Mouse (Mus musculus) thymus, postnatal 4 days (tissue): ENCODE data around the gene Cap2.
A peak's percentile ranks its signal among the peaks of the same experiment; 100 is the strongest.

Experiments
- DNase-seq: peaks from one replicate; pipeline ENCODE4 v3.0.0; 2021

The Cap2 gene

GRCm38 (mm10) chr13:46640608-46641468 is 139.2 kb downstream of the Cap2 start:
- no peak for DNase-seq

- DNase-seq: peak; percentile 63
Measured at GRCm38 (mm10) chr13:46642318-46642717, 140.7 kb downstream of the Cap2 start.

GRCm38 (mm10) chr13:46644175-46644574 is 142.5 kb downstream of the Cap2 start:
- no peak for DNase-seq

- no peak for DNase-seq
Measured at GRCm38 (mm10) chr13:46645476-46645875, 143.8 kb downstream of the Cap2 start.

- no peak for DNase-seq
Measured at GRCm38 (mm10) chr13:46651853-46652252, 150.2 kb downstream of the Cap2 start.

GRCm38 (mm10) chr13:46652671-46653070 is 151.0 kb downstream of the Cap2 start:
- DNase-seq: no peak

- peak; percentile 26 for DNase-seq
Measured at GRCm38 (mm10) chr13:46653671-46654070, 152.0 kb downstream of the Cap2 start.

GRCm38 (mm10) chr13:46654566-46654965 is 152.9 kb downstream of the Cap2 start:
- no peak for DNase-seq

GRCm38 (mm10) chr13:46659211-46659610 is 157.6 kb downstream of the Cap2 start:
- no peak for DNase-seq

GRCm38 (mm10) chr13:46663461-46663964 is 161.9 kb downstream of the Cap2 start:
- peak; percentile 24 for DNase-seq

GRCm38 (mm10) chr13:46669048-46669619 is 167.5 kb downstream of the Cap2 start, which contains the start of gene Fam8a1:
TSS of gene Fam8a1 (plus strand) at chr13:46669522.
- peak; percentile 96 for DNase-seq

GRCm38 (mm10) chr13:46669620-46670271 is 168.1 kb downstream of the Cap2 start:
- peak; percentile 76 for DNase-seq

- DNase-seq: no peak
Measured at GRCm38 (mm10) chr13:46670514-46670913, 168.9 kb downstream of the Cap2 start.

- DNase-seq: no peak
Measured at GRCm38 (mm10) chr13:46674601-46675000, 173.0 kb downstream of the Cap2 start.

- no peak for DNase-seq
Measured at GRCm38 (mm10) chr13:46677721-46678120, 176.1 kb downstream of the Cap2 start.

GRCm38 (mm10) chr13:46682921-46683320 is 181.3 kb downstream of the Cap2 start:
- DNase-seq: no peak

- no peak for DNase-seq
Measured at GRCm38 (mm10) chr13:46683370-46683769, 181.7 kb downstream of the Cap2 start.

GRCm38 (mm10) chr13:46690559-46691241 is 189.1 kb downstream of the Cap2 start:
- no peak for DNase-seq

- DNase-seq: no peak
Measured at GRCm38 (mm10) chr13:46695296-46695908, 193.8 kb downstream of the Cap2 start.

GRCm38 (mm10) chr13:46695932-46696331 is 194.3 kb downstream of the Cap2 start:
- DNase-seq: no peak

- no peak for DNase-seq
Measured at GRCm38 (mm10) chr13:46696788-46697187, 195.1 kb downstream of the Cap2 start.

GRCm38 (mm10) chr13:46699372-46699771 is 197.7 kb downstream of the Cap2 start:
- no peak for DNase-seq
